Mouse (Mus musculus) heart, adult 11 months (tissue): Measurements from ENCODE around the gene Actr8.

ENCODE experiments used
- DNase-seq: peaks from one replicate; pipeline ENCODE4 v3.0.0; 2022

Gene Actr8

DNA sequence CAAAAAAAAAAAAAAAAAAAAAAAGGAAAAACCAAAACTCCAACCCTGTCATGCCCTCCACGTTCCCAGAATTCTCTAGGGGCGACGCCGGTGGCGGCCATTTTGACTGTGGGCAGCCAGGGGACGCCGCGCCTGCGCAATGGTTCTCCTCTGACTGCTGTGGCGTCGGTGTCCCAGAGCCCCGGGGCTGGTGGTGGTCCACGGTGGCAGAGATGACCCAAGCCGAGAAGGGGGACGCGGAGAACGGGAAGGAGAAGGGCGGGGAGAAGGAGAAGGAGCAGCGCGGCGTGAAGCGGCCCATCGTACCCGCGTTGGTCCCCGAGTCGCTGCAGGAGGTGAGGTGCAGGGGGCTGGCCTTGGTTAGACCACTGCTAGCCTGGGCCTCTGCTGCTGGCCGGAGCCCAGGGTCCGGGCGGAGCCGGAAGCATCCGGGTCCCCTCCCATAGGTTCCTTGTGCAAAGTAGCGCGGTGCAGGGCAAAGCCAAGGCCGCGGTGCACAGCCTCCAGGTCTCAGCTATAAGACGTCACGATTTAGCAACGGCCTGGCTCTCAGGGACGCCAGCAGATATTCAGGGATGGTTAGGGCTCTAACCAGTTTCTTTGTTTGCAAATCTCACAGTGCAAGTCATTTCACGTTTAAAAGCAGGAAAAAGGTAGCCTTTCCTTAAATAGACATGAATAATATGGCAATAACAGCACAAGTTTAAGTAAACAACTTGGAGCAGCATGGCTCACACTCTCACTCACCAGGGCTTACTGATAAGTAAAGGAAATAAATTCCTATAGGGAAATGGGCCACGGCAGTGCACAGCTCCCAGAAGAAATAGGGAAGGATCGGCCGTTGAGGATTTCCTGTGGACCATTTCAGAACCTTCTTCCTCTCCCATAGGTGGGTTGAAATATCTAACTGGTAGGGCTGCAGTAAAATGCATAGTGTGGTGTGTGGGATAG, at the start of gene Actr8:
TSS of gene Actr8 (plus strand) at position 84 of the 951 bp plus-strand sequence.
- DNase-seq: peak; percentile 99

DNA sequence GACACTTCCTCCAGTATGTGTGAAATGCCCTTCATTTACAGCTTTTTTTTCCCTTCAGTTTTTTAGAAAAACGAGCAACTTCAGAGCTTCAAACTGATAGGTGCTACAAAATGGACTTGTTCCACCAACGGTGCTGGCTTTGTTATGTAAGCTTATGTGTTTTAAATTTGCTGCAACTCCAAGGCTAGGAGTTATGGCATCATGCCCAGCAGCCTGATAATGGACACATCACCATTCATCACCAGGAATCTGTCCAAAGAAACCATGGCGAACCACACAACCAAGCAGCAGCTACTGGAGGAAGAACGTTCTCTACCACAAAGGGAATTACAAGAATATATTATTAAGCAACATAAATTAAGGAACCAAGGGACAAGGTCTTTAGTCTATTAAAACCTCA, 49.2 kb upstream of the Actr8 start:
- DNase-seq: no peak

DNA sequence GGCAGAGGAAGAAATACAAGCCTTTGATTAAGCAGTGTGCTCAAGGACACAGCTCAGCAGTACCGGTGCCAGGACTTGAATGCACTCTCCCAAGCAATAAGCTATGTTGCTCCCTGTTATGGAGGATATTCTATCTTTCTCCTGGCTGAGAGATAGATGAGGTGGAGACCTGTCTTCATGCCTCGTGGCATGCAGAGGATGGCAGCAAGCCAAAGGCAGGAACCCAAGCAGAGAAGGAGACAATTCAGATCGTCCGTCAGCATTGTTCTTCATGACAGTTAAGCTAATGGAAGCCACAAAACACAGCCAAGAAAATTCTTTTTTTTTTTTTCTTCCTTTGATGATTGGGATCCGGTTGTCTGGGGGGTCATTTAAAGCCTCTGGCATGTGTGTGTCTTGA, 42.6 kb upstream of the Actr8 start:
- no peak for DNase-seq

DNA sequence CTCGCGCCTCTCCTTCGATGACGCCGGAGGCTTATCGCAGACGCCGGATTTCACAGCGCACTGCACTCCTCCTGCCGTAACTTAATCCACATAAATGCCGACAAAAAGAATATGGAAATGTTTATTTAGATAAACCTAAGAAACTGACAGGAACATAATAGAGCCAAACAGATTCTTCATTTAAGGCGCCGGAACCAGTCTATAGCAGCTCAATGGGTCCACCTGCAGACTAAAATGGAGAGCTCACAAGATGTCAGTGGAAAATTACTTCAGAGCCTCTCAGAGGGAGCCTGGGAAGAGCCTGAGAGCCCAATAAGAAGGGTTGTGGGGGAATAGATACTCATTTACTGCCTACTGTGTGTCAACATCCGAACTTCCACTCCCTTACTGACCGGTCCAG, 40.7 kb upstream of the Actr8 start:
- peak; percentile 61 for DNase-seq

DNA sequence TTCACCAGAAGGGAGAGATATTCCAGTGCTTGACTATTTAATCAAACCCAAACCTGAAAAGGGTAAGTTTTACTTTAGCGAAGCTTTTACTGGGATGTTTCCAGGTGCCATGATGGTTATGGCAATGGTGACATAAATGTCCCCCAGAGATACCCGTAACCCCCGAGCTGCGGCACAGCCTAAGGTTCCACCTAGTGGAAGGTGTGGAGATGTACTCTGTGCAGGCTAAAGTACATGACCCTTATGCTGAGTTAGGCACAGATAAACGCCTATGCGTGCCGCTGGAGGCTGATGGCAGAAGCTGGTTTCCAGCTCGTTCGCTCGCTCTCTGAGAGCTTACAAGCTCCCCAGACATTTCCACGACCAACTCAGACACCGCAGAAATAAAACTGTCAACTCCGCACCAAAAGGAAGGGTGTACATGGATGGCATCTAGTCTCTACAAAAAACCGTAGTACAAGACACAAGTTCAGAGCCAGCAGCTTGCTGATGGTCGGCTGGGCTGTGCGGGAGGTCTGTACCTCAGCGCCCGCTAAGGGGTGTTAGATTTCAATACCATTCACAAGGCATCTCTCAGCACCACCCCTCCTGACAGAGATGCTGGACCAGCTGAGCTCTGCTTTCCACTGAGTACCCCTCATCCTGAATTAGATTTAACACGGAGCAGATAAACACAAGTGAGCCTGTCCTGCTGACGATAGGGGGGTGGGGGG, 38.4 kb upstream of the Actr8 start:
- DNase-seq: peak; percentile 43

DNA sequence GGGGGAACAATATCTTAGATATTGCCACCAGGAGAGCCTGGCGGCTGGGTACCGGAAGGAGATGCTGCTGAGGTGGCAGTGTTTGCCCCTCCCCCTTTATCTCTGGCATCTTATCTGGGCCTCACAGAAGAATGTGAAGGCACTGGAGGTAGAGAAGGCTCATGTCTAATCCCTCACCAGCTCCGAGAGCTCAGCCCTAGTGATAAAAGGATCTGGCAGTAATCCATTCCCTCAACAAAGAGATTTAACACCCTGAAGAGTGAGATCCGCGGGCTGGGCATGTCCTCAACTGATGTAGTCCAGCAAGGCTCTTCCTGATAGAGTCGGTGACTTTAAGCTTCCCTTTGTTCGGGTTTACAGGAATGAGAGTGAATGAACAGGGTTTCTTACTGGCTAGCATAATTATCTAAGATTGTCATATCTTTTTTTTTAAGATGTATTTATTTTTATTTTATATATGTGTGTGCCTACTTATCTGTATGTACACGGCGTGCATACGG, 37.8 kb upstream of the Actr8 start:
- peak; percentile 70 for DNase-seq

DNA sequence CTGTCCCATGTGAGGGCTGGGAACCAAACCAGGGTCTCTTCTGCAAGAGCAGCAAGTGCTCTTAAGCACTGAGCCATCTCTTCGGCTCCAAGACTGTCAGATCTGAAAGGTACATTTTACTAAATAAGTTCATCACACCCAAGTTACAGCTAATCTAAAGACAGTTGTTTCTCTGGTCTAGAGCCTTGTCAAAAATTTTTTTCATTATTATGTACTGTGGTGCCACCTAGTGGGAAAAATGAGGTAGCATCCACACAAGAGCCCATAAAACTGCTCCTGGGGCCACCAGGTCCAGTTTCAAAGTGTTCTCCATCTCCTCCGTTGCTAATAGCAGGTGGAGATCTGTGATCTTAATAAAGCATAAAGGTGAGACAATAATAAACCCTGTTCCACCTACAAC, 37.3 kb upstream of the Actr8 start:
- peak; percentile 91 for DNase-seq

DNA sequence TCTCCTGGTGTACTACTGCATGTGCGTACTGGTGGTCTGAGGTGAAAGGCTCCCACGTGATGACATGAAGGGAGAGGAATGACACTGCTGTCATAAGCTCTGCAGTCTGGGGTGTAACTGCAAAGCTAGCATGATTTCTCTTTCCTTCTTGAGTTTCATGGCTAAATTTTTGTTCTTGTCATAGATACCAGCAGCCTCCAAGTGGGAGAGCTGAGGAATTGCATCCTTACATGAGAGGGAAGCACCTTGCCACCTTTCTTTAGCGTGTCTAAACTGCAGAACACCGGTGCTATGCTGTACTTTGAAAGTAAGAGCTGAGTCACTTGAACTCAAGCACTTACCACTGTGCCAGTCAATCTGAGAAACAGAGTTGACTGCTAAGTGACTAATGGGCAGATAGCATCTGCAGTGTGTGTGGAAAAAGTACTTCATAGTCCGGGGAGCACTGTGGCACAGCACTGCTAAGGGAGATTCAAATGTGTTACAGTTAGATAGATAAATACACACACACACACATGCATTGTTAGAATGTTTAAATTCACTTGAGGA, 31.3 kb upstream of the Actr8 start:
- no peak for DNase-seq

DNA sequence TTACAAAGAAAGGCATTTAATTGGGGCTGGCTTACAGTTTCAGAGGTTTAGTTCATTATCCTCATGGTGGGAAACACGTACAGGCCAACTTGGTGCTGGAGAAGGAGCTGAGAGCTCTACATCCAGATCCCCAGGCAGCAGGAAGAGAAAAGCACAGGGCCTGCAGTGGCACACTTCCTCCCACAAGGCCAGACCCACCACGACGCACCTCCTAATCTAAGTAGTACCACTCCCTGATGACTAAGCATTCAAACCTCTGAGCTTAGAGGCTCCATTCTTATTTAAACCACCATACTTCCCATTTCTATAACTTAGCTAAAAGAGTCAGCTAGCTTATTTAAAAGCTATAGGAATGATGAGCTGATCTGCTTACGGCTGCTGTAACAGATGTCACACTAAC, 27.3 kb upstream of the Actr8 start:
- peak; percentile 74 for DNase-seq

DNA sequence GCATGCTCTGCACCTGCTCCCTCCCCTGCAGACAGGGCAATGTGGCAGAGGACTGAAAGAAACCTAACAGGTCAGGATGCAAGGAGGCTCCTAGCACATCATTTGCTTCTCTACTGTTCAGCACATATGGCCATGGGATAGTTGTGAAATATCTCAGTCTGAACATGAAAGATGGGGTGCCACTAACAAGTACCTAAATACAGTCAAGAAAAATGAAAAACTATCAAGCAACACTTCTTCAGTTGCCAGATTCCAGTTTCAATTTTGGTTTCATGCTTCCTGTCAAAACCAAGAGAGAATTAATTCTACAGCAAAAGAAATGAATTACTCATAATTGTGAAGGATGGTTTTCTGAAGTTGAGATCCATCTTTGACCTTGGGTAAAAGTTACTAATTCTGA, 20.7 kb upstream of the Actr8 start:
- DNase-seq: no peak

DNA sequence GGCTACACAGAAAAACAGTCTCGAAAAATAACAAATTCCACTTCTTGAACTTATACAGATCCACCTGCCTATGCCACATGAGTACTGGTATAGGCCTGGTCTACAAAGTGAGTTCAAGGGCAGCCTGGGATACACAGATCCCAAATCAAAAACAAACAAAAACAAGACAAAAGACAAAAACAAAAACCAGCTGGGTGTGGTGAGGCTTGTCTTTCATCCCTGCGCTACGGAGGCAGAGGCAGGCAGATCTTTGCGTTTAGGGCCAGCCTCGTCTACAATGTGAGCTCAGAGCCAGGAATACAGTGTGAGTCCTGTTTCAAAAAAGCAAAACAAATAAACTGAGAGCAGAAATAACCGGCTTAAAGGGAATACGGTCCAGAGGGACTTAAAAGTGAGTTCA, 10.5 kb upstream of the Actr8 start:
- no peak for DNase-seq

DNA sequence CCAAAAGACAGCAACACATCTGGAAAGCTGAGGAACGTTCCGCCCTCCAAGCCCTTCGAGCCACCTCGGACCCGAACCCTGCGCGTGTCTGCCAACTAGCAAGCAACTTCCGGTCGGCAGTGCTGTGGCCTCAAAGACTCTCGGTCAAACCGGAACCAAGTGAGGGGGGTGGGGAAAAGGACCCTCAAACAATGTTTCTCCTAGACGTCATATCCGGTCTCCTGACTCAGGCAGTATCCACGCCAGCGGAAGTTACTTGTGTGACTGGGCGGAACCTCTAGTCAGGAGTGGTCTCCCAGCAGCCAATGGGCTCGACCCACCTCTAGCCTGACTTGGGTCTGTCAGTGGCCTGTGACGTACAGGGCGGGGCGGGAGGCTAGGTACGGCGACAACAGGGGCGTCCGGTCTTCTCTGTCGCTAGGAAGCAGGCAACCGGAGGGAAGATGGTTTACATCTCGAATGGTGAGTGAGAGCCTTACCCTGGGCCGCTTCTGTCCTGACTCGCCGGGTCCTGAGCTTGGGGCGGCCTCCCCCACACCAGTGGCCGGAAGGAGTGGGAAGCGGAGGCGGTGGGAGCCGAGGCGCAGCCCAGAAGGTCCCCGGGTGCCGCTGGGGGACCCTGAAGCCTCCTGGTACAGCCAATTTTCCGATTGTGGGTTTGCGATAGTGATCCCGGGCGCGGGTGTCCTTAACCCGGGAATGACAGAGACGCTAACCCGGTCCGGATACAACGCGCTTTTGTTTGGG, 9.9 kb upstream of the Actr8 start, which contains the start of gene Selenok:
TSS of gene Selenok (plus strand) at position 234 of the 747 bp plus-strand sequence.
- DNase-seq: peak; percentile 100

DNA sequence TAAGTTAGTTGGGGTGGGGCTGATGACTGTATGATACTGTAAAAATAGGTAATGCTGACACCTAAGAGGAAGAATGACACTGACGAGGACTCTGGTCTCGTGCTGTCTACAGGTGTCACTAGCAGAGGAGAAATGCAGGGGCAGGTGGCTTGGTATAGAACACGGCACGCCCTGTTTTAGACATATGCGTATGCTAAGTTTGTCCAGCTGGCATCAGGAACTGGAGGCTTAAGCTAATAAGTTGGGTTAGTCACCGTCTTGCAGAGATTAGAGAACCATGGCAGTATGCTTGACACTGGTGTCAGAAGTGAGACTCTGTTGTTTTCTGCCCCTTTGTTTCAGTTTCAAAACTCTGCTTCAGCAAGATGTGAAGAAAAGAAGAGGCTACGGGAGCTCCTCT, 6.7 kb upstream of the Actr8 start:
- DNase-seq: no peak

DNA sequence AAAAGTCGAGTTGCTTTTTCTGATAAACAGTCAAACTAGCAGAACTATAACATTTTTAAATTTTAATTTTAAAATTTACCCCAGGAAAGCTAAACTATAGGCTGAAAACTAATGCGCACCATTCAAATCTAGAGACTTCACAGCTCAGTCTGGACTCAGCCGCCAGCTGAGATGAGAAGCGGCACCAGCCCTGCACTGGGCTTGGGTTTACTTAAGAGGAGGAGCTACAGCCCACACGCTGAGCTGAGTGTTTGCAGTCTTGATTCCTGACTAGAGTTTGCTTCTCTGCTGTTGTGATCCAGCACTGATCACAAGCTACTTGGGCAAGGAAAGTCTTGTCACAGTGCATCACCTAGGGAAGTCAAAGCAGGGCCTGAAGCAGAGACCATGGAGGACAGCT, 6.1 kb upstream of the Actr8 start:
- no peak for DNase-seq

DNA sequence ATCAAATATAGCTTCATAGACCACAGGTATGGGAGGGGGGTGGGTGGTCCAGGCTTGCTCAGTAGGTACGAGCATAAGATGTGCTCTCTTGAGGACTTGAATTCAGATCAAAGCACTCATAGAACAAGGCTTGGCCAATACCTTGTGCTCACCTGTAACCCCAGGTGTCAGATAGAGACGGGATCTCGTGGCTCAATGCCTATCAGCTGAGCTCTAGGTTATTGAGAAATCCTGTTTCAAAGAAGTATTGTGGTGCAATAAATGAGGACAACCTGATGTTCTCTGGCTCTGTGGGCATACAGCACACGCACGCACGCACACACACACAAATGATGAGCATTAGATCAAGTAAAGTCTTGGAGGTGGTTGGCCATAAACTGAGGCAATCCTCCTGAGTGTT, 1.2 kb upstream of the Actr8 start:
- no peak for DNase-seq

DNA sequence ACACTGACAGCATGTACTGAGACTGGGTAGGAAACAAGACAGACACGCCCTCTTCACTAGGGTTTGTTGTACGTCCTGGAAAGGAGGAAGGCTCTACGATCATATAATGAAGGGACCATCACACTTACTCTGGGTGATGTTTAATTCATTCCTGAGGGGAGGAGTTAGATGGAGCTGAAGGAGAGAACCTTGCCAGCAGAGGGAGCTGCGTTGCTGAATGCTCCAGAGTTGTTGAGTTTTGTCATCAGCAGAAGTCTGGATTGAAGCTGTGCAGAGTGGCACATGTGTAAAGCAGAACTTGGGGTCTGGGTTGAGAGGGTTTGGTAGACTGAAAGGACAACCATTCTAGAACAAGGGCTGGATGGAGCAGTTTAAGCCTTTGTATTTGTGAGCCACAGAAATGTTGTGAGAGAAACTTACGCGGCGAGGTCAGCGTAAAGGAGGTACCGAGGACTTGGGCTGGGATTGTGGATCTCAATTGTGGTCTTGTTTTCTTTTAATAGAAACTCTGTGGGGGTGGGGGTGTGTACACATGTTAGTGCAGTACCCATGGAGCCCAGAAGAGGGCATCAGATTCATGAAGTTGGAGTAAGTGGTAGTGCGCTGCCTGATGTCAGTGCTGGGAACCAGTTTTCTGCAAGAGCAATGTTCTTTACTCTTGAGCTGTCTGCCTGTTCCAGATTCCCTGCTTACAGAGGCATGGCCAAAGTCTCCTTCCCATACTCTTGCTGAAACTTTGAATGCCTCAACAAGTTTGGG, 2.5 kb downstream of the Actr8 start:
- DNase-seq: no peak

DNA sequence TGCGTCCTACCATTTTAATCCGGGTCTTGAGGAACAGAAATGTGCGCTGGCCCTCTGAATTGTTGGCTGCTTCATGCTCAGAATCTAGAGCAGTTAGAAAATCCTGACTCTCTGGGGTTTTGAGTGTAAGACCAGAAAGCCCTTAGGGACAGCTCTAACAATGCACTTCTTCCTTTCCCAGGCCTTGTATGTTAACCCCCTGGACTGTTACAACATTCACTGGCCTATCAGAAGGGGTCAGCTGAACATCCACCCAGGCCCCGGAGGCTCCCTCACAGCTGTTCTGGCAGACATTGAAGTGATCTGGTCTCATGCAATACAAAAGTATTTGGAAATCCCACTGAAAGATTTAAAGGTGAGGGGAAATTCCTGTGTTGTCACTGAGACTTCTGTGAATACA, 8.0 kb downstream of the Actr8 start:
- peak; percentile 97 for DNase-seq

DNA sequence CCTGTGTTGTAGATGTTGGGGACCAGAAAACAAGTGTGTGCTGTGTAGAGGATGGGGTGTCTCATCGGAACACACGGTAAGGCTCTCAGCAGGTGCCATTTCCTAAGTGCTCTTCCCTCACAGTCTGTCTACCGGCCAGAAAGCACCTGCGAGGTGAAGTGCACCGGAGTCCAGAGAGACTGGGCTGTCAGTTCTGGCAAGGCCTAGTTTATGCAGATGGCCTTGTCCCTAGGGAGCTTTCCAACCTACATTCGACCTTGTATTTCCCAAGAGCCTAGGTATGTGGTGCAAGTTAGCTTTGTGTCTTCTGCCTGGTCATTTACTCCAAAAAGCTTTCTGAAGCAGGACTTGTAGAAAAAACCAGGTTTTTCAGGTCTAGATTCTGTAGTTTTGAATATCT, 9.1 kb downstream of the Actr8 start:
- DNase-seq: no peak

DNA sequence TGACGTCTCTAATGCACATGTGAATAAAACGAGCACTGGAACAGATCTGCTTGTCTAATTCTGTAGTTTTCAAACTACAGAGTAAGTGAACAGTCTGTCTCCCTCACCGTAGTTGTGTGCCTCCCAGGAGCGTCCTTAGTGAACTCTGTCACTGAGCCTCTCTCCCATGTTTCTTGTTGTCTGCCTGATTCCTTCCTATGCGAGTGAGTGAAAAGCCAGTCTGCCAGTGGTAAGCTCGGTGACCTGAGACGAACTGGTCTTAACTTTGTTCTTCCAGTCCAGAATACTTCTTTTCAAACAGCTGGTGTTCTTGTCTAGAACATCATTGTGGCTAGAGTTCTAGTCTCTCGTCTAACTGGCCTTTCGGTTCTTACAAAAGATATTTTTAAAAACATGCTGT, 9.6 kb downstream of the Actr8 start:
- no peak for DNase-seq

DNA sequence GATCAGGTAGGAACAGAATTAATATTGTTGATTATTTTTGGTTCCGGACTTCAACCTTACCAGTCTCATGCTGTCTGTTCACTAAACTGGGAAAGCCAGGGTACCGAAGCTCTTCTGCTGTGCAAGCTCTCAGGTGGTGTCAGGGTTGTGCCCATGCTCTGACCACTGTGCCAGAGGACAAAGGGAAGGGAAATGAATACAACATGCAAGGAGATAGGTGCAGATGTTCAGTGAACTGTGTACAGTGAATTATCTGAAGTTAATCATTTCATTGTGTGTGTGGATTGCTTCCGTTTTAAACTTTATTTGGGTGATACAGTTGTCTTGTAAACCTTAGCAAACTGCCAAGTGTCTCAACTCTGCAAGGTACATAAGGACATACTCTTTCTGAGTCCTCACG, 10.2 kb downstream of the Actr8 start:
- DNase-seq: no peak

DNA sequence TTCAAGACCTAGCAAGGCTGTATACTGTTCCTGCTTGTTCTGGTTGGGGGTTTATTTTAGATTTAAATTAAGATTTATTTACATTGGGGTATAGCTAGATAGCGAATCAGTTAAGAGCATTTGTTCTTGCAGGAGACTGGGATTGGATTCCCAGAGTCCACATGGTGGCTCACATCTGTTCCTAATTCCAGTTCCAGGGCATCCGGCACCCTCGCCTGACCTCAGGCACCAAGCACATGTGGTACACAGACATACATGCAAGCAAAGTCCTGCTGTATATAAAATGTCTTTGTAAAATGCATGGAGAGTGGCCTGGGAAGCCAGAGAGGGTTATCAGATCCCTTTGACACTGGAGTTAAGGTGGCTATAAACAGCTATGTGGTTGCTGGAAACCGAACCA, 16.8 kb downstream of the Actr8 start:
- no peak for DNase-seq
